Mouse (Mus musculus) embryonic facial prominence, embryonic 11.5 days (tissue): ENCODE measurements at regions not wholly inside any gene's neighbourhood (a gene's known extent, or its start where the extent isn't known, plus 50 kb on each side); places are given as distances from the start of the nearest gene placed in this dataset.

Experiments used
- ATAC-seq: fragments of 200-750 bp; cut with Nextera tagmentation; replicated peaks from 2 replicates; pipeline ENCODE4 v1.8.0; 2017; ENCODE audit warnings: low read depth; ENCODE audit not compliant: insufficient number of reproducible peaks, low FRiP score, low TSS enrichment
- DNase-seq: peaks from one replicate; pipeline ENCODE4 v3.0.0-alpha.2; 2015; ENCODE audit warnings: low spot score
- H3K27ac ChIP-seq: fragments of 300-500 bp; sonication (generic); replicated peaks from 2 replicates; pipeline ENCODE4 v1.5.1; 2014; ENCODE audit warnings: mild to moderate bottlenecking, low read depth, low read length, control low read depth
- H3K27me3 ChIP-seq: fragments of 300-500 bp; sonication (generic); 2 replicates; pipeline ENCODE4 v1.6.1; 2014; ENCODE audit warnings: mild to moderate bottlenecking, low read length, moderate library complexity, mixed read lengths; ENCODE audit not compliant: control insufficient read depth, insufficient read depth
- H3K36me3 ChIP-seq: fragments of 300-500 bp; sonication (generic); replicated peaks from 2 replicates; pipeline ENCODE4 v1.6.1; 2014; ENCODE audit warnings: low read depth, mild to moderate bottlenecking, low read length, moderate library complexity, mixed read lengths; ENCODE audit not compliant: control insufficient read depth, insufficient read depth
- H3K4me1 ChIP-seq: fragments of 300-500 bp; sonication (generic); 2 replicates; pipeline ENCODE4 v1.6.1; 2014; ENCODE audit warnings: low read length, mixed read lengths; ENCODE audit not compliant: control insufficient read depth, insufficient read depth
- H3K4me2 ChIP-seq: fragments of 300-500 bp; sonication (generic); 2 replicates; pipeline ENCODE4 v1.6.1; 2014; ENCODE audit warnings: low read depth, mild to moderate bottlenecking, control low read depth, low read length, moderate library complexity
- H3K4me3 ChIP-seq: fragments of 300-500 bp; sonication (generic); 2 replicates; pipeline ENCODE4 v1.5.1; 2014; ENCODE audit warnings: low read depth, low read length, control low read depth
- H3K9ac ChIP-seq: fragments of 300-500 bp; sonication (generic); replicated peaks from 2 replicates; pipeline ENCODE4 v1.6.1; 2014; ENCODE audit warnings: mild to moderate bottlenecking, control low read depth, low read length
- H3K9me3 ChIP-seq: fragments of 300-500 bp; sonication (generic); replicated peaks from 2 replicates; pipeline ENCODE4 v1.6.1; 2016; ENCODE audit warnings: mild to moderate bottlenecking, low read length, inconsistent platforms, mixed read lengths; ENCODE audit not compliant: control insufficient read depth
- WGBS: fragments of 180-500 bp; shearing (Covaris S2); extraction: QIAGEN DNeasy Blood & Tissue Kit; methylation state at CpG from one replicate; pipeline ENCODE4 v1.1.7; 2014; 5-methylcytosine and 5-hydroxymethylcytosine counted together

DNA sequence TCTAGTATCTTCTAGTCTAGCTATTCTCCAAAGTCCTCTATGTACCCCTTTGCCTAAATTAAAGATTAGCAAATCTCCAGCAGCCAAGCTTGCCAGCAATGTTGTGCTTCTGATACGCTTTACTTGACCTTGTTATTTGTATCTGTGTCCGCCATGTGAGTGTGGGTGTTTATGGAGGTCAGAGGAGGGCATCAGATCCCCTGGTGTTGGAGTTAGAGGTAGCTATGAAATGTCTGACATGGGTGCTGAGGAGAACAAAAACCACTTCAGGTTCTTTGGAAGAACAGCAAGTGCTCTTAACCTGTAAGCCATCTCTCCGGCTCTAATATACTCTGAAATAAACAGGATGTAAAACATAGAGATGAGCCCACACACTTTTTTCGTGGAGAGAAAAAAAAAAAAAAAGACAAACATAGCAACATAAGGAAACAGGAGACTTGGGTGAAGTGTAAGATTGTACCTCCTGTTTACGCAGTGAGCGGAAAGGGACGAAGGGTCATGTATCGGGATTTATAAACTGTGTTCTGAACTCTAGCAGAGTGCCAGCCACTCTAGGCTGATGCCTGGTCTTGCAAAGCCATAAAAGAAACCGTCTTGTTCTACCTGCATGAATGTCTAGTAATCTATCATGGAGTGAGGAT is 326.3 kb downstream of the Gadd45g start:
- H3K27me3 ChIP-seq = no peaks in the 10 kb centered on the region
- no peak for ATAC-seq
- H3K4me2 ChIP-seq = no peak overlapping the region
- H3K27ac ChIP-seq = no peak overlapping the region
- H3K4me3 ChIP-seq = no peak overlapping the region
- no peaks in the 10 kb centered on the region for H3K36me3 ChIP-seq
- DNase-seq = no peak
- WGBS = 85% methylated on average over 9 of the region's 9 CpGs
- no peaks in the 10 kb centered on the region for H3K9me3 ChIP-seq
- H3K4me1 ChIP-seq = no peaks in the 10 kb centered on the region
- H3K9ac ChIP-seq = no peak overlapping the region

- Histone ChIP-seq H3K4me3 (no peak overlapping the region), H3K9me3 (no peaks in the 10 kb centered on the region), H3K36me3 (no peaks in the 10 kb centered on the region), H3K27me3 (no peaks in the 10 kb centered on the region), H3K4me1 (no peaks in the 10 kb centered on the region), H3K27ac (no peak overlapping the region), H3K4me2 (no peak overlapping the region), H3K9ac (no peak overlapping the region)
- WGBS = 57% methylated on average over 2 of the region's 2 CpGs
- no peak for DNase-seq
- no peak for ATAC-seq
Measured at GRCm38 (mm10) chr13:52175665-52176064, 329.2 kb downstream of the Gadd45g start.

DNA sequence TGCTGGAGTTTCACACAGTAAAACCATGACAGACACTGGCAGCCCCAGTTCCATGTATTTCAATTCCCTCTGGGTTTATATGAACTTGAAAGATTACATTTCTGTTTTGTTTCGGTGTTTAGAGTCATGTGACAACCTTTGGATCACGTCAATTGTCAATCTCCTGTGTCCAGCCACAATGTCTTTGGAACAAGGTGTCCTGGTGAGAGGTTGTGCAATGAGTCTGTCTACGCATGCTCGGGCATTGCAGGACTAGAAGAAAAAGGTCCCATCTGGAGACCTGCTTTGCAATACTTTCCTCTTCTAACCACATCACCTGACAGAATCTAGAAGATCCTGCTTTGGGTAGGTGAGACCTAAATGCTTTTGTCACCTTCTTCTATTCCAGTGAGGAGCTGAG is 333.5 kb downstream of the Gadd45g start:
- no peak overlapping the region for H3K9ac ChIP-seq
- H3K36me3 ChIP-seq = no peaks in the 10 kb centered on the region
- no peak overlapping the region for H3K4me2 ChIP-seq
- H3K9me3 ChIP-seq = no peaks in the 10 kb centered on the region
- DNase-seq = no peak
- ATAC-seq = no peak
- 91% methylated on average over 4 of the region's 4 CpGs for WGBS
- no peaks in the 10 kb centered on the region for H3K27me3 ChIP-seq
- H3K27ac ChIP-seq = no peak overlapping the region
- no peaks in the 10 kb centered on the region for H3K4me1 ChIP-seq
- H3K4me3 ChIP-seq = no peak overlapping the region

DNA sequence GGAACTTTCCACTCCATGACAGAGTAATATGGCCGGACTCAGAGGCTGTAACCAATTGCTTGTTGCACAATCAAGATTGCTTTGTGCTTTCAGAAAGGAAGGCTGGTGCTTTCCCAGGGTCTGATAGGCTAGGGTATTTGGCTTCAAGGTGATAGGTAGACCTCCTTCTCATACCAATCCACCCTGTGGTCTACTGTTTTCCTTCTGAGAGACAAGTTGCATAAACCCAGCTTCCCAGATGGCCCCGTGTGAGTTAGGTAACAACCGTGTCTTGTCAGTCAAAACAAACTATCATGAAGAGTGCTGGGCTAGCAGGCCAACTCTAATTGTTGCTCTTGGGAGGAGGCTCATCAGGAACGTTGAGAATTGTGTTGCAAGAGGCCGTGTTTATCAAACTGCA is 337.2 kb downstream of the Gadd45g start:
- Histone ChIP-seq H3K36me3 (no peaks in the 10 kb centered on the region), H3K9me3 (no peaks in the 10 kb centered on the region), H3K27ac (no peak overlapping the region), H3K27me3 (no peaks in the 10 kb centered on the region), H3K4me1 (no peaks in the 10 kb centered on the region), H3K4me2 (no peak overlapping the region), H3K9ac (no peak overlapping the region), H3K4me3 (no peak overlapping the region)
- DNase-seq (no peak), ATAC-seq (no peak)
- 73% methylated on average over 5 of the region's 5 CpGs for WGBS

- ATAC-seq (no peak), DNase-seq (no peak)
- no peaks in the 10 kb centered on the region for H3K9me3 ChIP-seq
- H3K27me3 ChIP-seq = no peaks in the 10 kb centered on the region
- WGBS = 73% methylated on average over 1 of the region's 1 CpGs
- no peaks in the 10 kb centered on the region for H3K4me1 ChIP-seq
- H3K4me2 ChIP-seq = no peak overlapping the region
- H3K4me3 ChIP-seq = no peak overlapping the region
- no peak overlapping the region for H3K27ac ChIP-seq
- no peaks in the 10 kb centered on the region for H3K36me3 ChIP-seq
- H3K9ac ChIP-seq = no peak overlapping the region
Measured at GRCm38 (mm10) chr13:52185574-52185973, 339.1 kb downstream of the Gadd45g start.

- H3K36me3 ChIP-seq = no peaks in the 10 kb centered on the region
- H3K4me2 ChIP-seq = no peak overlapping the region
- H3K4me3 ChIP-seq = no peak overlapping the region
- WGBS = 82% methylated on average over 8 of the region's 8 CpGs
- no peaks in the 10 kb centered on the region for H3K9me3 ChIP-seq
- H3K9ac ChIP-seq = no peak overlapping the region
- no peaks in the 10 kb centered on the region for H3K27me3 ChIP-seq
- no peak for DNase-seq
- H3K27ac ChIP-seq = no peak overlapping the region
- no peak for ATAC-seq
- H3K4me1 ChIP-seq = no peaks in the 10 kb centered on the region
Measured at GRCm38 (mm10) chr13:52187841-52188604, 341.5 kb downstream of the Gadd45g start.

DNA sequence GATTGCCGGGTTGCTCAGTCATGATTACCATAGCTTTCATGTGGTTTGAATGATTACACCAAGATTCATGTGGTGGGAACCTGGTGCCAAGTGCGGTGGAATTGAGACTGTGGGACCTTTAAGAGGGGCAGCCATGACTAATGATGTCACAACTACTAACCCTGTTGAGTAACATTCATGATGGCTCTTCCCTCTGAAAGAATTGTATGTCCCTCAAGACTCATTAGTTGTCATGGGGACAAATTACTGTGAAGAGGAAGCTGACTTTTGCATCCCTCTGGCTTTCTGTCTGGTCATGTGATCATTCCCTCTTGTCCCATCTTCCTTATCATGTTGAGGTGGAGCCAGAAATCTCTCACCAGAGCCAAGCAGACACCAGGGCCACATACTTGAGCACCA is 342.1 kb downstream of the Gadd45g start:
- Histone ChIP-seq H3K9ac (no peak overlapping the region), H3K4me3 (no peak overlapping the region), H3K4me2 (no peak overlapping the region), H3K4me1 (no peaks in the 10 kb centered on the region; the same call in 1 of the 2 replicates), H3K36me3 (no peaks in the 10 kb centered on the region), H3K27ac (no peak overlapping the region), H3K27me3 (no peaks in the 10 kb centered on the region), H3K9me3 (no peaks in the 10 kb centered on the region)
- 78% methylated on average over 2 of the region's 2 CpGs for WGBS
- DNase-seq = peak; percentile 5
- ATAC-seq = no peak

DNA sequence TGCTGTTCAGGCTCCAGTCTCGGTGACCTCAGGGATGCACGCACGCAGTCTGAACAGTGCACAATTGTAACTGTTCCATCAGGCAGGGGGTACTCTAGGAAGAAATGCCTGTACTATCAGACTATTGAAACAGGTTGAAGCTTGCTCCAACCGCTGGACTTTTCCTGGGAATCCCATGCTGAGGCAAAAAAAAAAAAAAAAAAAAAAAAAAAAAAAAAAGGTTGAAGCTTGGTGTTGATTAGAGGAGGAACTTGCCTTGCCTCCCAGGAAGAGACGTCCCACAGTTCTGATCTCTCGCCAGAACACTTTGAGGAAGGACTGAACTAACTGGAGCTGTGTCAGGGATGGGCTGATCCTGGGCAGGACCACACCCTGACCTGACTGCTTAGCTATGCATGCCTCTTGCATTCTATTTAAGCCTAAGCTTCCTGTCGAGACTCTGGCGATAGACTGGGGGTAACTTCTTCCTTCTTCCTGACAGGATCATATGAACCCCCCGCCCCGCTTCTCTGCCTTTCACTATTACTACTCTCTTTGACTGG is 341.6 kb downstream of the Diras2 start:
- H3K4me2 ChIP-seq = no peak overlapping the region
- H3K4me3 ChIP-seq = no peak overlapping the region
- no peaks in the 10 kb centered on the region for H3K36me3 ChIP-seq
- H3K27me3 ChIP-seq = no peaks in the 10 kb centered on the region
- H3K9ac ChIP-seq = no peak overlapping the region
- H3K27ac ChIP-seq = no peak overlapping the region
- ATAC-seq (no peak), DNase-seq (no peak)
- no peaks in the 10 kb centered on the region; the same call in 1 of the 2 replicates for H3K4me1 ChIP-seq
- no peaks in the 10 kb centered on the region for H3K9me3 ChIP-seq
- WGBS = 70% methylated on average over 10 of the region's 10 CpGs
